Mouse (Mus musculus) lung, postnatal 0 days (tissue): ENCODE measurements around the gene Tnfrsf1a.

Experiments used
- CTCF ChIP-seq: IDR thresholded peaks from 2 replicates; pipeline ENCODE4 v1.5.1; 2016; ENCODE audit warnings: antibody characterized with exemption, mild to moderate bottlenecking
- EP300 ChIP-seq: IDR thresholded peaks from 2 replicates; pipeline ENCODE4 v1.6.1; 2016; ENCODE audit warnings: antibody characterized with exemption, mild to moderate bottlenecking, control low read depth

- TF ChIP-seq CTCF (no peak), EP300 (peak; percentile 76)
Measured at GRCm38 (mm10) chr6:125340244-125340643, 8.9 kb upstream of the Tnfrsf1a start.
